Comparison of ENCODE assay signal across 7 mouse cellular contexts in genomic region chr5:30914101-30914635, GRCm38 (mm10). TPM values are rescaled to one million over a fixed set of nuclear protein-coding genes. Genes with fewer than 3 reads are reported as not detected.
A peak's percentile ranks its signal among the peaks of the same experiment; 100 is the strongest.
DNase-seq lines count a peak whose midpoint lies in the region; ATAC-seq and TF ChIP-seq lines count a peak whose summit lies in the region.

No protein-coding gene starts in this region.

- H3K9ac ChIP-seq in forebrain, embryonic 12.5 days: peak overlapping the region; percentile 36
- peak overlapping the region; percentile 64 for H3K9ac ChIP-seq in limb, embryonic 15.5 days

- peak overlapping the region; percentile 34; the same call in 1 of the 2 replicates for H3K4me3 ChIP-seq in testis, adult 2 months (ENCODE audit: control insufficient read depth, low read depth, low read length)
- H3K4me3 ChIP-seq in forebrain, embryonic 12.5 days (replicated peaks): peak overlapping the region; percentile 16
- peak overlapping the region; percentile 53 for H3K4me3 ChIP-seq in limb, embryonic 15.5 days

- no peaks in the 10 kb centered on the region for H3K27me3 ChIP-seq in testis, adult 2 months (ENCODE audit: control insufficient read depth, insufficient read depth, low read length)
- H3K27me3 ChIP-seq in forebrain, embryonic 12.5 days: no peaks in the 10 kb centered on the region
- no peaks in the 10 kb centered on the region for H3K27me3 ChIP-seq in limb, embryonic 15.5 days

- H3K9me3 ChIP-seq in forebrain, embryonic 12.5 days: no peaks in the 10 kb centered on the region
- H3K9me3 ChIP-seq in limb, embryonic 15.5 days: no peaks in the 10 kb centered on the region

- H3K36me3 ChIP-seq in testis, adult 2 months (ENCODE audit: control insufficient read depth, insufficient read depth, low read length): no peaks in the 10 kb centered on the region
- no peaks in the 10 kb centered on the region for H3K36me3 ChIP-seq in forebrain, embryonic 12.5 days (replicated peaks)
- peaks cover 24% of the 10 kb centered on the region for H3K36me3 ChIP-seq in limb, embryonic 15.5 days

- H3K4me2 ChIP-seq in forebrain, embryonic 12.5 days: peak overlapping the region; percentile 31
- H3K4me2 ChIP-seq in limb, embryonic 15.5 days: peak overlapping the region; percentile 89

- TF ChIP-seq CTCF in testis, adult 2 months (IDR thresholded peaks at IDR 0.05; ENCODE audit: control insufficient read depth, insufficient read depth, insufficient replicate concordance, low read depth, low read length): no peak

- no peak overlapping the region for H3K27ac ChIP-seq in testis, adult 2 months (ENCODE audit: control insufficient read depth, insufficient read depth, low read depth, low read length)
- H3K27ac ChIP-seq in forebrain, embryonic 12.5 days: peak overlapping the region; percentile 75
- peak overlapping the region; percentile 98 for H3K27ac ChIP-seq in limb, embryonic 15.5 days

- H3K4me1 ChIP-seq in testis, adult 2 months (ENCODE audit: control insufficient read depth, insufficient read depth, low read length): peaks cover 2% of the 10 kb centered on the region; the same call in 1 of the 2 replicates
- H3K4me1 ChIP-seq in forebrain, embryonic 12.5 days: peaks cover 39% of the 10 kb centered on the region
- H3K4me1 ChIP-seq in limb, embryonic 15.5 days: peaks cover 86% of the 10 kb centered on the region

- WGBS in forebrain, embryonic 12.5 days: 76% methylated on average over 7 of the region's 7 CpGs
- WGBS in limb, embryonic 15.5 days: 23% methylated on average over 7 of the region's 7 CpGs

- TF ChIP-seq POLR2A in testis, adult 2 months (IDR thresholded peaks at IDR 0.05; ENCODE audit: control insufficient read depth, low read depth, low read length): no peak

- DNase-seq in testis, postnatal 14 days (ENCODE audit: low spot score): no peak
- peak; percentile 51 for DNase-seq in thymus, postnatal 4 days
- DNase-seq in gastrocnemius, postnatal 10 days: no peak
- no peak for DNase-seq in urinary bladder, postnatal 4 days (ENCODE audit: low spot score in 2 of 2)

- no peak for ATAC-seq in forebrain, embryonic 12.5 days (ENCODE audit: low FRiP score)
- ATAC-seq in limb, embryonic 15.5 days (ENCODE audit: insufficient number of reproducible peaks, low FRiP score, low TSS enrichment, low read depth): no peak

RNA-seq across cellular contexts. Expression of gene Emilin1, which starts 1.0 kb away (rescaled TPM):
- 5.7 and 6.5 TPM in 2 replicates for polyA plus RNA-seq in testis, adult 2 months (2012; rRNA removed)
- 39.1 and 52.4 TPM in 2 replicates for polyA plus RNA-seq in forebrain, embryonic 12.5 days (2016; fragmentation: Nextera tagmentation; extraction: Ambion mirVana)
- polyA plus RNA-seq in limb, embryonic 15.5 days (2015; fragmentation: Nextera tagmentation; extraction: Ambion mirVana): 274 and 287 TPM in 2 replicates
- total RNA-seq in gastrocnemius, postnatal 10 days (2021): 10 to 100 TPM; 42.2 to 60.5 TPM

RNA-seq across cellular contexts. Expression of gene Ost4, which starts 6.6 kb away (rescaled TPM):
- polyA plus RNA-seq in testis, adult 2 months (2012; rRNA removed): 184 and 197 TPM in 2 replicates
- polyA plus RNA-seq in forebrain, embryonic 12.5 days (2016; fragmentation: Nextera tagmentation; extraction: Ambion mirVana): 302 and 315 TPM in 2 replicates
- polyA plus RNA-seq in limb, embryonic 15.5 days (2015; fragmentation: Nextera tagmentation; extraction: Ambion mirVana): 464 and 505 TPM in 2 replicates
- 100 to 1,000 TPM; 149 to 168 TPM for total RNA-seq in gastrocnemius, postnatal 10 days (2021)

RNA-seq across cellular contexts. Expression of gene Khk, which starts 7.1 kb away (rescaled TPM):
- 6.0 and 10.3 TPM in 2 replicates for polyA plus RNA-seq in testis, adult 2 months (2012; rRNA removed)
- polyA plus RNA-seq in forebrain, embryonic 12.5 days (2016; fragmentation: Nextera tagmentation; extraction: Ambion mirVana): 4.7 and 7.7 TPM in 2 replicates
- 23.6 and 28.1 TPM in 2 replicates for polyA plus RNA-seq in limb, embryonic 15.5 days (2015; fragmentation: Nextera tagmentation; extraction: Ambion mirVana)
- 10 to 100 TPM; 27.9 TPM for total RNA-seq in gastrocnemius, postnatal 10 days (2021)

RNA-seq across cellular contexts. Expression of gene Agbl5, which starts 25.7 kb away (rescaled TPM):
- 489 and 539 TPM in 2 replicates for polyA plus RNA-seq in testis, adult 2 months (2012; rRNA removed)
- 28.8 TPM in 2 replicates for polyA plus RNA-seq in forebrain, embryonic 12.5 days (2016; fragmentation: Nextera tagmentation; extraction: Ambion mirVana)
- polyA plus RNA-seq in limb, embryonic 15.5 days (2015; fragmentation: Nextera tagmentation; extraction: Ambion mirVana): 16.4 and 21.9 TPM in 2 replicates
- total RNA-seq in gastrocnemius, postnatal 10 days (2021): 1 to 10 TPM; 4.5 to 5.0 TPM

RNA-seq across cellular contexts. Expression of gene Cgref1, which starts 31.2 kb away (rescaled TPM):
- 0.69 and 0.77 TPM in 2 replicates for polyA plus RNA-seq in testis, adult 2 months (2012; rRNA removed)
- 6.4 and 7.3 TPM in 2 replicates for polyA plus RNA-seq in forebrain, embryonic 12.5 days (2016; fragmentation: Nextera tagmentation; extraction: Ambion mirVana)
- 21.0 and 31.7 TPM in 2 replicates for polyA plus RNA-seq in limb, embryonic 15.5 days (2015; fragmentation: Nextera tagmentation; extraction: Ambion mirVana)
- total RNA-seq in gastrocnemius, postnatal 10 days (2021): 10 to 100 TPM in 1 of 2 experiments, 1 to 10 TPM in 1; 8.5 to 15.3 TPM
